Mouse (Mus musculus): Measurements from ENCODE around the gene Gapdhs. TPM values are rescaled to one million over a fixed set of nuclear protein-coding genes. Genes with fewer than 3 reads are reported as not detected.

Gene Gapdhs
- polyA plus RNA-seq, 1 experiment from 2014 or later, result not detected

DNA sequence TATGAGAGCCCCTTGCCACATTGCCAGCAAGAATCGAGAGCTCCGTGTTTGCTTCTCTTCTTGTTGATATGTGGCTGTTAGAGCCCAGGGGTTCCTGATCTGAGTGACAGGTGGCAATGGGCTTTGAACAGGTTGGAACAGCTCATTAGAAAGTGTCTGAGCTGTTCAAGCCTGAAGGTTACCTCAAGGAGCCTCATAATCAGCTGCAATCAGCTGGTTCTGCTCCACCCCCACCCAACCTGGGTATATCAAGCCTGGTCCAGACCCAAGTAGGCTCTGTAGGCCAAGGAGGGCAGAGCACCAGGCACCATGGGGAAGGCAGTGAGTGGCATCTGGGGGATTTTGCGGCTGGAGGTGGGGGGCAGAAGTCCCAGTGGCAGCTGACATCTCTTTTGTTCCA lies 31.5 kb downstream of the Gapdhs start, which contains the start of gene Atp4a:
TSS of gene Atp4a (plus strand) at position 268 of the 400 bp plus-strand sequence.
- no peaks in the 10 kb centered on the region for H3K9me3 ChIP-seq (ENCODE audit: control insufficient read depth, low read length)

DNA sequence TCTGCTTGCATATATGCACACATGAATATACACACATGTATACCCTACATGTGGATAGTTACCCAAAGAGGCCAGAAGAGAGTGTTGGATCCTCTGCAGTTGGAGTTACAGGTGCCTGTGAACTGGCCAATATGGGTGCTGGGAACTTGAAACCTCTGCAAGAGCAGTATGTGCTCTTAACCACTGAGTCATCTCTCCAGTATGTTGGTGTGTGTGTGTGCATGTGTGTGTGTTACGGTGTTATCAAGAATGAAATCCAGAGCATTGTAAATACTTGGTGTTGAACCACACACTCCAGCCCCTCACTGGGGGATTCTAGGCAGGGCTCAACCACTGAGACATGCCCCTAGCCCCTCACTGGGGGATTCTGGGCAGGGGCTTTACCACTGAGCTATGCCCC lies 36.0 kb downstream of the Gapdhs start:
- WGBS, result 85% methylated on average over 1 of the region's 1 CpGs
- H3K27ac ChIP-seq (ENCODE audit: low read depth), result no peak overlapping the region
- no peak for ATAC-seq (replicated peaks; ENCODE audit: low FRiP score, low TSS enrichment, low read depth)
- H3K9ac ChIP-seq (ENCODE audit: low read length), result no peak overlapping the region
- H3K27me3 ChIP-seq (replicated peaks; ENCODE audit: control insufficient read depth, insufficient read depth, low read length), result no peaks in the 10 kb centered on the region
- H3K4me1 ChIP-seq (replicated peaks; ENCODE audit: control insufficient read depth, insufficient read depth, low read length), result no peaks in the 10 kb centered on the region
- no peak overlapping the region for H3K4me2 ChIP-seq (ENCODE audit: low read length)
- H3K36me3 ChIP-seq (ENCODE audit: control insufficient read depth, insufficient read depth, low read length), result no peaks in the 10 kb centered on the region
- DNase-seq (ENCODE audit: low spot score), result no peak
- no peak overlapping the region for H3K4me3 ChIP-seq (ENCODE audit: low read depth, low read length)
- H3K9me3 ChIP-seq (ENCODE audit: control insufficient read depth, low read length), result no peaks in the 10 kb centered on the region

More for the DNA sequence above, 31.5 kb downstream of the Gapdhs start, which contains the start of gene Atp4a:
- H3K36me3 ChIP-seq (ENCODE audit: control insufficient read depth, insufficient read depth, low read length), result no peaks in the 10 kb centered on the region
- no peak within 1 kb of the TSS for H3K9ac ChIP-seq (ENCODE audit: low read length)
- H3K4me1 ChIP-seq (replicated peaks; ENCODE audit: control insufficient read depth, insufficient read depth, low read length), result no peaks in the 10 kb centered on the region
- no peak within 1 kb of the TSS for H3K4me3 ChIP-seq (ENCODE audit: low read depth, low read length)
- no peaks in the 10 kb centered on the region for H3K27me3 ChIP-seq (replicated peaks; ENCODE audit: control insufficient read depth, insufficient read depth, low read length)
- 86% methylated on average over 3 of the region's 3 CpGs for WGBS
- H3K27ac ChIP-seq (ENCODE audit: low read depth), result no peak within 1 kb of the TSS
- DNase-seq (ENCODE audit: low spot score) (no peak), ATAC-seq (replicated peaks; ENCODE audit: low FRiP score, low TSS enrichment, low read depth) (no peak)
- H3K4me2 ChIP-seq (ENCODE audit: low read length), result no peak within 1 kb of the TSS

DNA sequence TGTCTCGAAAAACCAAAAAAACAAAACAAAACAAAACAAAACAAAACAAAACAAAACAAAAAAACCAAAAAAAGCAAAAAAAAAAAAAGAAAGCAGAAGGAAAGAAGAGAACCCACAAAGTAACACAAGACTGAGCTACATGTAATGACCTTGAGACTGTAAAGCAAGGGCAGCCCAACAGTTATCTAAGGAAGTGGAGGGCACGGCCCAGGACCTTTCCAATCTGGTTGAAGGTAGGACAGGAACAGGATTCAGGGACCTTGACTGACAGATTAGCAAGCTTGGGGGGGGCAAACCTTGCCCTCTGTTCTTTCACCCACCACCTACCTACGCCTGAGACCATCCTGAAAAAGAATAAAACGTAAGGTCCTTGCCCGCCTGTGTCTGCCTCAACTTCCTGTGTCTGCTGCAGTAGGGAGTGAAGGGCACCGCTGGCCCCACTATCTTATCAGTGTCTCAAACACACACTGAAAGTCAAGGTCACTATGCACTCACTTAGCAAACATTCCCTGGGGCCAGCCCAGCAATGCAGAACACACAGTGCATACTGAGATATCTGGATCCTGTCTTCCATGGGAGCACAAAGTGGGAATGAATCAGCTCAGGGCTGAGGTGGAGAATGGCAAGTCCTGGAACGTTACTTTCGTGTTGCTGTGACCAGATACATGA lies 37.1 kb downstream of the Gapdhs start:
- Histone ChIP-seq H3K27me3 (replicated peaks; ENCODE audit: control insufficient read depth, insufficient read depth, low read length) (no peaks in the 10 kb centered on the region), H3K27ac (ENCODE audit: low read depth) (no peak overlapping the region)

GRCm38 (mm10) chr7:30698589-30698988 lies 44.9 kb downstream of the Gapdhs start, which contains the start of gene 2200002J24Rik:
Gene 2200002J24Rik, plus strand, starts transcription at chr7:30698926.
- Histone ChIP-seq H3K4me3 (ENCODE audit: low read depth, low read length) (no peak within 1 kb of the TSS), H3K9ac (ENCODE audit: low read length) (no peak within 1 kb of the TSS), H3K27me3 (replicated peaks; ENCODE audit: control insufficient read depth, insufficient read depth, low read length) (no peaks in the 10 kb centered on the region), H3K4me2 (ENCODE audit: low read length) (no peak within 1 kb of the TSS), H3K36me3 (ENCODE audit: control insufficient read depth, insufficient read depth, low read length) (no peaks in the 10 kb centered on the region), H3K4me1 (replicated peaks; ENCODE audit: control insufficient read depth, insufficient read depth, low read length) (no peaks in the 10 kb centered on the region), H3K9me3 (ENCODE audit: control insufficient read depth, low read length) (no peaks in the 10 kb centered on the region), H3K27ac (ENCODE audit: low read depth) (no peak within 1 kb of the TSS)
- DNase-seq (ENCODE audit: low spot score), result peak; percentile 54
- ATAC-seq (replicated peaks; ENCODE audit: low FRiP score, low TSS enrichment, low read depth), result no peak; the same call in 1 of the 2 replicates
- WGBS, result 41% methylated on average over 9 of the region's 9 CpGs

More for the DNA sequence above, 37.1 kb downstream of the Gapdhs start:
- Histone ChIP-seq H3K4me1 (replicated peaks; ENCODE audit: control insufficient read depth, insufficient read depth, low read length) (no peaks in the 10 kb centered on the region), H3K4me3 (ENCODE audit: low read depth, low read length) (no peak overlapping the region), H3K9ac (ENCODE audit: low read length) (no peak overlapping the region), H3K4me2 (ENCODE audit: low read length) (no peak overlapping the region), H3K36me3 (ENCODE audit: control insufficient read depth, insufficient read depth, low read length) (no peaks in the 10 kb centered on the region), H3K9me3 (ENCODE audit: control insufficient read depth, low read length) (no peaks in the 10 kb centered on the region)
- WGBS, result 53% methylated on average over 7 of the region's 8 CpGs
- peak; percentile 80; the same call in 1 of the 2 replicates for ATAC-seq (replicated peaks; ENCODE audit: low FRiP score, low TSS enrichment, low read depth)
- DNase-seq (ENCODE audit: low spot score), result peak; percentile 62

GRCm38 (mm10) chr7:30698101-30698500 lies 45.4 kb downstream of the Gapdhs start:
- ATAC-seq (replicated peaks; ENCODE audit: low FRiP score, low TSS enrichment, low read depth) (no peak), DNase-seq (ENCODE audit: low spot score) (no peak)
- no peak overlapping the region for H3K27ac ChIP-seq (ENCODE audit: low read depth)
- H3K4me2 ChIP-seq (ENCODE audit: low read length), result no peak overlapping the region
- H3K9me3 ChIP-seq (ENCODE audit: control insufficient read depth, low read length), result no peaks in the 10 kb centered on the region
- 59% methylated on average over 5 of the region's 5 CpGs for WGBS
- H3K4me1 ChIP-seq (replicated peaks; ENCODE audit: control insufficient read depth, insufficient read depth, low read length), result no peaks in the 10 kb centered on the region
- H3K36me3 ChIP-seq (ENCODE audit: control insufficient read depth, insufficient read depth, low read length), result no peaks in the 10 kb centered on the region
- no peak overlapping the region for H3K4me3 ChIP-seq (ENCODE audit: low read depth, low read length)
- no peak overlapping the region for H3K9ac ChIP-seq (ENCODE audit: low read length)
- no peaks in the 10 kb centered on the region for H3K27me3 ChIP-seq (replicated peaks; ENCODE audit: control insufficient read depth, insufficient read depth, low read length)

- no peaks in the 10 kb centered on the region for H3K36me3 ChIP-seq (ENCODE audit: control insufficient read depth, insufficient read depth, low read length)
- no peak for ATAC-seq (replicated peaks; ENCODE audit: low FRiP score, low TSS enrichment, low read depth)
- H3K4me3 ChIP-seq (ENCODE audit: low read depth, low read length), result no peak overlapping the region
- 74% methylated on average over 6 of the region's 6 CpGs for WGBS
- no peaks in the 10 kb centered on the region for H3K4me1 ChIP-seq (replicated peaks; ENCODE audit: control insufficient read depth, insufficient read depth, low read length)
- no peak for DNase-seq (ENCODE audit: low spot score)
- no peak overlapping the region for H3K9ac ChIP-seq (ENCODE audit: low read length)
- H3K4me2 ChIP-seq (ENCODE audit: low read length), result no peak overlapping the region
- no peaks in the 10 kb centered on the region for H3K9me3 ChIP-seq (ENCODE audit: control insufficient read depth, low read length)
- H3K27me3 ChIP-seq (replicated peaks; ENCODE audit: control insufficient read depth, insufficient read depth, low read length), result peaks cover 15% of the 10 kb centered on the region
- H3K27ac ChIP-seq (ENCODE audit: low read depth), result no peak overlapping the region
Measured at GRCm38 (mm10) chr7:30688325-30688724, 55.2 kb downstream of the Gapdhs start.

DNA sequence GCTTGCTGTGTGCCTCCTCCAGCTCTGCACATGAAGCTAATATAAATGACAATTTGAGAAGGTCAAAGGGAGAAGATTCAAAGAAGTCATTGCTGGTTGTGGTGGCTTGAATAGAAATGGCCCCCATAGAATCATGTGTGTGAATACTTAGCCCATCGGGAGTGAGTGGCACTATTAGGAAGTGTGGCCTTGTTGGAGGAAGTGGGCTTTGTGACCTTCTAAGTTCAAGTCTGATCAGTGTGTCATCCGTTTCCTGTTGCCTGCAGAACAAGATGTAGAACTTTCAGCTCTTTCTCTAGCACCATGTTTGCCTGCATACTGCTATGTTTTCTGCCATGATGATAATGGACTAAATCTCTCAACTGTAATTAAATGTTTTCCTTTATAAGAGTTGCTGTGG lies 60.1 kb downstream of the Gapdhs start:
- DNase-seq (ENCODE audit: low spot score), result no peak
- Histone ChIP-seq H3K27ac (ENCODE audit: low read depth) (no peak overlapping the region), H3K4me2 (ENCODE audit: low read length) (no peak overlapping the region), H3K27me3 (replicated peaks; ENCODE audit: control insufficient read depth, insufficient read depth, low read length) (peaks cover 15% of the 10 kb centered on the region), H3K4me3 (ENCODE audit: low read depth, low read length) (no peak overlapping the region), H3K36me3 (ENCODE audit: control insufficient read depth, insufficient read depth, low read length) (no peaks in the 10 kb centered on the region), H3K9me3 (ENCODE audit: control insufficient read depth, low read length) (peaks cover 2% of the 10 kb centered on the region; the same call in 1 of the 2 replicates), H3K9ac (ENCODE audit: low read length) (no peak overlapping the region), H3K4me1 (replicated peaks; ENCODE audit: control insufficient read depth, insufficient read depth, low read length) (no peaks in the 10 kb centered on the region)
- 77% methylated on average over 2 of the region's 2 CpGs for WGBS
- ATAC-seq (replicated peaks; ENCODE audit: low FRiP score, low TSS enrichment, low read depth), result no peak

DNA sequence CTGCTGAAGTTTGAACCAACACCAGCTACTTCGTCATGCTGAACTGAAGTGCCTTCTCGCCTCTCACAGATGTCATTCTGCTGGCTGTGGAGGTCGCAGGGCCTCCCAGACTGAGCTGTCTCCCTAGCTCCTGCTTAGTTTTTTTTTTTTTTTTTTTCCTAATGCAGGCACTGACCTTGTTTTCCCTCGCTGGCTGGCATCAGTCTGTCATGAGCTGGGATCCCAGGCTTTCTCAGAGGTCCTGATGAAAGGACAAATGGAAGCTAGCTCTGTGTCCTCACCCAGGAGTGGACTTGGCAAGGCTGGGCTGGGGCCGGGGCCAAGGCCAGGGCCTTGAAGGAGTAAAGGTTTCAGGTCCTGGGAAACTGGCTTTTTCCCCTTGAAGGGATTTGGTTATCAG lies 61.6 kb downstream of the Gapdhs start:
- Histone ChIP-seq H3K27me3 (replicated peaks; ENCODE audit: control insufficient read depth, insufficient read depth, low read length) (0 out of 2 replicates have a peak, but pooled peaks cover under 1% of the 10 kb centered on the region), H3K27ac (ENCODE audit: low read depth) (no peak overlapping the region), H3K4me3 (ENCODE audit: low read depth, low read length) (no peak overlapping the region), H3K9me3 (ENCODE audit: control insufficient read depth, low read length) (peaks cover 3% of the 10 kb centered on the region; the same call in 1 of the 2 replicates), H3K9ac (ENCODE audit: low read length) (no peak overlapping the region), H3K4me2 (ENCODE audit: low read length) (no peak overlapping the region), H3K4me1 (replicated peaks; ENCODE audit: control insufficient read depth, insufficient read depth, low read length) (no peaks in the 10 kb centered on the region), H3K36me3 (ENCODE audit: control insufficient read depth, insufficient read depth, low read length) (no peaks in the 10 kb centered on the region)
- 54% methylated on average over 5 of the region's 5 CpGs for WGBS
- no peak for ATAC-seq (replicated peaks; ENCODE audit: low FRiP score, low TSS enrichment, low read depth)
- DNase-seq (ENCODE audit: low spot score), result no peak

Data from intestine, embryonic 14.5 days (tissue).